Mouse (Mus musculus): ENCODE measurements around the gene Tgfb1.

The Tgfb1 gene

GRCm38 (mm10) chr7:25686680-25687531, at the start of gene Tgfb1:
TSS of gene Tgfb1 (plus strand) at chr7:25687002.
- peak; percentile 78 to 79 for DNase-seq (ENCODE audit: low spot score in 2 of 2)

DNA sequence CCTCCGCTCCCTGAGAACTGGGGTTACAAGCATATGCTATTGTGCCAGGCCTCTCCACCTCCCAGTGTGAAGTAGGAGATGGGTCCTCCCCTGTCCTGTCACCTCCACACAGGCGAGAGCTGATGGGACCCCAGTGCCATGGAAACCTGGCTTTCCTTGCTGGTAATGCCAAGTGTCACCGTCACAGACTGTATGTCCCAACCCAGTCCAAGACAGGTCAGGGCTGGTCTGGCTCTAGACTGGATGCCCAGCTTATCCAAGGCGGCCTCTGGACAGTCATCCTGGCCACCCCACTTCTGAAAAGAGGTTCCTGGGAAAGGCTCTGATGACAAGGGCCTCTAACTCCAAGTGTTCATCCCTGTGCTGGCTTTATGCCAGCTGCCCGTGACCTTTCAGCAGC, 49.7 kb upstream of the Tgfb1 start:
- DNase-seq (ENCODE audit: low spot score in 2 of 2): no peak

DNA sequence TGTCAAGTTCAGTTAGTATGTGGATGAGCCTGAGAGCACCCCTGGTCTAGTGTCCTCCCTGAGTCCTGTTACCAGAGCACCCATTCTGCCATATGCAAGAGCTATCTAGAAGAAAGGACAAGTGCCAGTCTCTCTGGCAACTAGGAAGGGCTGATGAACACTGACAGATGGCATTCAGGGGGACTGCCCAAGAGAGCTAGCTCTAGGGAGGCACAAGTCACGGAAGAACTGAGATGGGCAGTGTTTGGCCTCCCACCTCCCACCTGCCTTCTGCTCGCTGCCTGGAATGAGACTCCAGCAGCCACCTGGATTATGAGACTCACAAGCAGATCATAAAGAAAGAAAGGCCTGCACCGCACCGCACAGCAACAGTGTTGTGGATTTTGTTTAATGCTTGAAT, 47.0 kb upstream of the Tgfb1 start:
- no peak for DNase-seq (ENCODE audit: low spot score in 2 of 2)

GRCm38 (mm10) chr7:25644136-25644535, 42.7 kb upstream of the Tgfb1 start:
- no peak for DNase-seq (ENCODE audit: low spot score in 2 of 2)

DNA sequence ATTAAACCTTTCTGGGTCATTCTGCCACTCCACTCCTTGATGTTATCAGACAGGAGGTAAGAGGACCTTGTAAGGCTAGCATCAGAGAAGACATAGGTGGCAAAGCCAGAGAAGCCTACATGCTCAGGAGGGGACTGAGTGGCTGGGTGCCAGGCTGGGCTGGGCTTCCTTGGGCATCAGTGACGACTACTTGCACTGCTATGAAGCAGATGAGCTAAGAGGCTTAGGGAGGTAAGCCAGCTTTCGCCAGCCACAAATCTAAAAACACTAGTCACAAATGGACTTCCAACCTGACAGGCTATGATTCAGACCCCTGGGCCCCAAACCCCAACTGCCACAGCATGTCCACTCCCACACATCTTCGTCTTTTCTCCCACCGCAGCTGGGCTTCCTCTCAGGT, 42.2 kb upstream of the Tgfb1 start:
- no peak for DNase-seq (ENCODE audit: low spot score in 2 of 2)

GRCm38 (mm10) chr7:25645074-25645473, 41.7 kb upstream of the Tgfb1 start:
- peak; percentile 32 to 70 for DNase-seq (ENCODE audit: low spot score in 2 of 2)

DNA sequence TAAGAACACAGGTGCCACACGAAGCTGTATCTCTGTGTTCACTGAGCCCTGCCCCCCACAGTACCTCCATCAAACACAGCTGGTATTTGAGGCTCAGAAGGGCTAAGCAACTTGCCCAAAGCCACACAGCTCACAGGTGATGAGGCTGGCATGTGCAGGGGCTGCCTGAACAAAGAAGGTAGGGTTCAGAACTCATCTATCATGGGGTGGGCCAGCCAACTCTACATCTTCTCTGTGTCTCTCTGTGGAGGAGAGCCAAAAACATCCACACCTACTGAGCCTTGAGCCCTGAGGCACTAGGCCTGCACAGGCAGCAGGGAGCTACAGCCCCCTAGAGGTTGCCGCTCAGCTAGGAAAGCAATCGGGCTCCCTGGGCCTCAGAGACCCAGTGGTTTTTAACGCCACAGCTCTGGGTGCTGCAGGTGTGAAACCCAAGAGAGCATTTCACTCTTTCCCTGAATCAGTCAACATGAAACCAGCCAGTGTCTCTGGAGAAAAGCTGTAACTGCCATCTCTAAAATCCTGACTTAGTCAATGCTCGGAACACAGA, 39.2 kb upstream of the Tgfb1 start:
- DNase-seq (ENCODE audit: low spot score in 2 of 2): no peak

DNA sequence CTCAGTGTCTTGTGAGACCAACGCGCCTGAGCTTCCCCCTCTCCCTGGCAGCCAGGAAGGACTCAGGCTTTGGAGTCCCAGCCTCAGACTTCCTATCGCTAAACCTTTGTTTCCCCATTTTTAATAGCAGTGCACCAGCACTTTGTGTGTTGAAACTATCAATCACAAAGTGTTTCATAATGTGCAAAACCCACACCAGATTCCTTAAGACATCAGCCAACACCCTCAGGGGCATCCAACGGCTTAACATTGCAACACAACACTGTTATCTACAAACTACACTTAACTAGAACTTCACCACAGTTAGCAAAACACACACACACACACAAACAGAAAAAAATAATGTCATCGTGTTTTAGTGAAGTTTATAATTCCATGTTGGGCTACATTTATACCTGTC, 37.0 kb upstream of the Tgfb1 start:
- no peak for DNase-seq (ENCODE audit: low spot score in 2 of 2)

DNA sequence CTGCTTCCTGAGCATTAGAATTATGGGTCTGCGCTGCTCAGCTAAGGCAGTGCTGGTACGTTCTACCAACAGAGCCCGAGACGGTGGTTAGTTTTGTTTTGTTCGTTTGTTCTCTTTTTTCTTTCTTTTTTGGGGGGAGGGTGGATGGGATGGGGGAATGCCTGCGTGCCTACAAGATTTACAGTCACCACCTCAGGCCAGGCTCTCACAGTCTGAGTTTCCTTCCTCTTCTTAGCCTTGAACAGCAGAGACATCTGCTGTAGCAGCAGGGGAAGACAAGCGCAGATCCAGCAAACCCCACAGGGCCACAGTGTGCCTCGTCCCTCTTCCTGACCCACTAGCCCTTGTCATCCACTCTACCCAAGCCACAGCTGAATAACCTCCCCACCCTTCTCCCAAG, 35.5 kb upstream of the Tgfb1 start:
- no peak for DNase-seq (ENCODE audit: low spot score in 2 of 2)

- DNase-seq (ENCODE audit: low spot score in 2 of 2): no peak
Measured at GRCm38 (mm10) chr7:25652244-25652759, 34.5 kb upstream of the Tgfb1 start.

DNA sequence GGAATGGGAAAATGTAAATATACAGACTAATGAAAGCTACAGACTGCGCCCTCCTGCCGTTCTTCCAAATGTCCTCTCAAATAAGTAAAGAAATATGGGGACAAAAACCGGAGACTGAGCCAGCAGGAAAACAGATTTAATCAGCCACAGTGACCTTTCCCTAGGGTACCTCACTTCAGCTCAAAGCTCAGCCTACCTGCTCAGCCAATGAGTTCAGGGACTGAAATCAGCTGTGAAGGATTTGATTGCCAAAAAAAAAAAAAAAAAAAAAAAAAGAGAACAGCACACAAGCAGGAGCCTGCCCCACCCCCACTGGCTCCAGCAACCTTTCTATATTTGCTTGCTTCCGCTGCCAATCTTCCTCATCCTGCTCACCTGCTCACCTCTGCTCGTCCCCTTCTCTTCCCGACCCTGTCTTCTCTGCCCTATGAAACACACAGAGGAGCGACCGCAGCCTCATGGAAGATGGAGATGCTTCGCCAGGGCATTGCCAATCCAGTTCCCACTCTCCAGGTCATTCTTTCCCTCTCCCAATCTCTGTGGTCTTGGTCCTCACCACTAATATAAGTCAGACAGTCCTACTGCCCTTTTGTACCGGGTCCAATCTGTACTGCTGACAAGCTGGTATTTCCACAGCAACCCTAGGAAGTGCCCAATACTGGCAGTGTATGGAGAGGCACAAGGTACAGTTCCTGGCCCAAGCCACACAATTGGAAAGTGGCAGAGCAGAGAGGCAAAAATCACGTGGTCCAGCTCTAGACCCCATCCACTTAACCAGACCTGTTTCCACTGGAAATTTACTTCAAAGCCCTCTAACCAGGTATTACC, 31.0 kb upstream of the Tgfb1 start:
- peak in 1 of 2 experiments; percentile 44 for DNase-seq (ENCODE audit: low spot score in 2 of 2)

DNA sequence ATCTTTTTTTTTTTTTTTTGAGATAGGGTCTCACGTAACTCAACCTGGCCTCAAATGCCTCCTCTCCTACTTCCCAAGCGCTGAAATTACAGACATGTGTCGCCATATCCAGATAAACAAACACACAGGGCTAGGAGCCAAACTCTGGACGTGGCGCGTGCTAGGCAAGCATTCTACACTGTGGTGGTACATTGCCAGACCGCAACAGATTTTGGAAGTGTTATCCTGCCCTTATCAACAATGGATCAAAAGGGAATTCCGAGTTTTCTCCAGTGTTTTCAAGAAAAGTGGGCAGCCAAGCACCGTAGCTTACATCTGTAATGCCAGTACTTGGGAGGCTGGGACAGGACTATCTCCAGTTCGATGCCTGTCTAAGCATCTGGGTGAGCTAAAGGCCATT, 29.0 kb upstream of the Tgfb1 start:
- DNase-seq (ENCODE audit: low spot score in 2 of 2): peak in 1 of 2 experiments; percentile 33

DNA sequence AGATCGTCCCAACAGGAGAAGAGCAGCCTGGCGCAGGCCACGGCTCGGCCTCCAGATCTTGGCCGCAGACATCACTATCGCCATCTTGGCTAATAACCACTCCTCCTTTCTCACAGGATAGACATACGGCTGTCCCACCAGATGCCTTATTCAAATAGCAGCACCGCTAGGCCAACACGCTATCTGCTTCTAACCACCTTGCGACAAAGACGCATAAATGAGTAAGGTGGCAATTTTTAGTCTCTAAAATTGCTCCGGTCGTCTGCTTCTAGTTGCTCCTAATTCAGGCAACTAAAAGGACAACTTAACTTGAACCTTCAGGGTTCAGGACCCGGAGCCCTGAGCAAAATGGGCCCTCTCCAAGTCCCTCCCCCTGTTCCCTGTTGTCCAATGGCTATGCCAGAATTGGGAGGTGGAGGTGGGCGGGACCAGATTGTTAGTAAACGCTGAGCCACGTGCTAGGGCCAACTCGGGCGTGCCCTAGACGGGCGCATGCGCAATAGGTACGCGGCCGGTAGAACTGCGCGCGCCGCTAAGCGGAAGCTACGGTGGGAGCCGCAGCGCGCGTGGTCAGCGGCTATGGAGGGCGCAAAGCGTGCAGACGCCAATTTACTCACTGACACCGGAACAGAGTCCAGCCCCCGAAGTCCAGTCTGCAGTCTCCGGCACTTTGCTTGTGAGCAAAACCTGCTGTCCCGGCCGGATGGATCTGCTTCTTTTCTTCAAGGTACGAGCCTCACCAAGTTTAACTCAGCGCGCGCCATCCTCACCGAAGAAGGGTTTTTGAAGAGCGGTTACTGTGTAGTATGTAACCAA, 27.9 kb upstream of the Tgfb1 start, which contains the start of the genes Bckdha and Exosc5:
TSS of gene Bckdha (minus strand) at position 325 of the 816 bp plus-strand sequence.
TSS of gene Exosc5 (plus strand) at position 508 of the 816 bp plus-strand sequence.
- peak; percentile 99 for DNase-seq (ENCODE audit: low spot score in 2 of 2)

DNA sequence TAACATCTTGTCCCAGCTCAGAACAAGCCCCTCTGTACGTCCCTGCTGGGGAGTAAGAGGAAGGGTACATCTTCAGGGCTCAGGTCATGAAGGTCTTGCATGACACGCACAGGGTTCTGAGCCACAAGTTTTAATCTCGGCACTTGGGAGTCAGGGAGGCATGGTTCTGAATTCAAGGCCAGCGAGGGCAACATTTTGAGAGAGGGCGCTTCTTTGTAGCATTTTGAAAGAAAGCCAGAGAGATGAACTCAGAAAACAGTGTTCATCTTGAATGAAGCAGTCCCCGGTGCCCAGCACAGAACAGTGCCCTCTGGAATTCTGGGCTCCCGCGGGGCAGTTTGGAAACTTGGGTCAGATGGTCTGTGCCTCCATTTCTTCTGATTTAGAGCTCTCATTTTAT, 20.4 kb upstream of the Tgfb1 start:
- DNase-seq (ENCODE audit: low spot score in 2 of 2): no peak

GRCm38 (mm10) chr7:25669158-25669557, 17.6 kb upstream of the Tgfb1 start:
- DNase-seq (ENCODE audit: low spot score in 2 of 2): no peak

DNA sequence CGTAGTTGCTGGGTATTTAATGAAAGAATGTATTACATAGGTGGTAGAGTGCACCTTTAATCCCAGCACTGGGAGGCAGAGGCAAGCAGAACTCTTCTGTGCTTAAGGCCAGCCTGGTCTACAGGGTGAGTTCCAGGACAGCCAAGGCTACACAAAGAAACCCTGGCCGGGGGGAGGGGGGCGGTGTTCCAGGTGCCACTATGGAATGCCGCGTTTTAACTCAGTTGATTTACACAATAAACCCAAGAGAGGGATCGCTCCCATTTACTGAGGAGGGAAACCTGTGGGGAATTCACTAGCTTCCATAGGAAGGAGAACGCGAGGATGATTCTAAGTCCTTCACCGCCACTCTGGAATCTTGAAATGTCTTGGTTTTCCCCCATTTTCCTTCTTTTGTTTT, 17.2 kb upstream of the Tgfb1 start:
- no peak for DNase-seq (ENCODE audit: low spot score in 2 of 2)

DNA sequence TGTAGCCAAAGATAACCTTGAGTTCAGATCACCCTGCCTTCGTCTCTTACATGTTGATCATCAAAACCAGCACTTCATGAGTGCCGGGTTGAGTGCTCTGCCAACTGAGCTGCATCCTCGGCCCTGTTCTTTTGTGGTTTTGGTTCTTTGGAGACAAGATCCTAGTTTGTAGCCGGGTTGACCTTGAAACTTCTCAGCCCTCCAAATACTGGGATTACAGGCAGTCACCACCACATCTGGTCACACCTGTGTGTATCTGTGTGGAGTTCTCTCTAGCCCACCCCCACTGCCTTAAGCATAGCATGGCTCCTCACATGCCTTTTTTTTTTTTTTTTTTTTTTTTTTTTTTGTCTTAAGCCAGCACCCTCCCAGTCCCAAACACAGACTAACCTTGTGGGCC, 16.7 kb upstream of the Tgfb1 start:
- DNase-seq (ENCODE audit: low spot score in 2 of 2): no peak

GRCm38 (mm10) chr7:25671686-25672085, 15.1 kb upstream of the Tgfb1 start:
- no peak for DNase-seq (ENCODE audit: low spot score in 2 of 2)

DNA sequence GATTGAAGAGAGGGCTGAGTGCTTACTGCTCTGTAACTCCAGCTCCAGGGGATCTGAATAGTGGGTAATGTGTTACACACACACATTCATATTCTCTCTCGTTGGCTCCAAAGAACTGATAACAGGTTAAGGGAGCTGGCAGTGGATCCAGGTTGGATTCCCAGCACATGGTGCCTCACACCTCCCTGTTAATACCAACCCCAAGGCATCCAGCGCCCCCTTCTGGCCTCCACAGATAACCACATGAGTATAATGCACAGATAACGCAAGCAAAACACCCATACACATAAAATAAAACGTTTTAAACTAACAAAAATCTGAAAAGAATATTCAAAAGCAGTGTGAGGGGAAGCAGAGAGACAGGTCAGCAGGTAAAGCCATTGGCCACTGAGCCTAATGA, 14.4 kb upstream of the Tgfb1 start:
- DNase-seq (ENCODE audit: low spot score in 2 of 2): no peak

- no peak for DNase-seq (ENCODE audit: low spot score in 2 of 2)
Measured at GRCm38 (mm10) chr7:25674297-25674696, 12.5 kb upstream of the Tgfb1 start.

DNA sequence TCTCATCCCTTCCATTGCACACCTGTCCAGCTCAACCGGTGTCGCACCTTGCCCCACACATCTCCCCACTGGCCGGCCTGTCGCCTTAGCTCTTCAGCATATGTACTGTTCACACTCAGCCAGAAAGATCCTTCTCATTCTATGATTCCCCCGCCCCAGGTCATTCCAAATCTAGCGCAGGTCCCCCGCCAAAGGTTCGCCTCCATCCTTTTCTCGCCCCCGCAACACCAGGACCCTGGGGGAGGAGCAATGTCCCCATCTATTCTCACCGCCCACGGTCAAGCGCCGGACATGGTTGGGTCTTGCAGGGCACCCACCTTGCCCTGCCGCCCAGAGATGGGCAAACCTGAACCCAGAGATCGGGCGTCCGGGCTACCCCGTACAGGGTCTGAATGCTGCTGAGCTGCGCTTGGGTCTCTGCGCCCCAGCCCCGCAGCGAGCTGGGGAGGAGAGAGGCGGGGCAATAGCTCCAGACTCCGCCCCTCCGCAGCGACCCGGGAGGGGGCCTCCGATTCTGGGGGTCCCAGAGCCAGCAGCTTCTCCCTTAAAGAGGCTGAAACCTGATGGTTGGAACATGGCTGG, 12.0 kb upstream of the Tgfb1 start, which contains the start of gene Tmem91:
TSS of gene Tmem91 (minus strand) at position 448 of the 582 bp plus-strand sequence.
- DNase-seq (ENCODE audit: low spot score in 2 of 2): no peak
